Mouse (Mus musculus): ENCODE results near the gene Ddi2. TPM values are rescaled to one million over a fixed set of nuclear protein-coding genes. Genes with fewer than 3 reads are reported as not detected.

The Ddi2 gene
- polyA plus RNA-seq, 1 experiment, result 15.6 TPM

DNA sequence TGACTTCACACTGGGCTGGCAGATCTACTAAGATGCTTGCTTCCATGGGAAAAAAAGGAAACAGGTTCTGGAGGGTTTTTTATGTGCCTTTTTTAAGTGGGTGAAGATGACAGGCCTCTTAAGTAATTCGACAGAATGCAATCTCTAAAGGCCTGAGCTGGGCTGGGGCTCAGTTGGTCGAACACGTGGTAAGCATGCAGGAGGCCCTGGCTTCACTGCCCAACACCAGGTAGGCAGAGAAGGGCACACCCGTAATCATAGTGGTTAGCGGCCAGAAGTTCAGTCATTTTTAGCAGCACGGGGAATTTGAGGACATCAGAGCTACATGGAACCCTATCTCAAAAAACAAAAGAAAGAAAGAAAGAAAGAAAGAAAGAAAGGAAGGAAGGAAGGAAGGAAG lies 68.7 kb downstream of the Ddi2 start:
- no peak overlapping the region for H3K4me3 ChIP-seq (ENCODE audit: control insufficient read depth, insufficient read depth, low read length)
- no peaks in the 10 kb centered on the region for H3K27me3 ChIP-seq (ENCODE audit: control insufficient read depth, insufficient read depth, low read length)
- DNase-seq, result no peak
- no peak overlapping the region for H3K27ac ChIP-seq (ENCODE audit: control insufficient read depth, insufficient read depth, low read length)
- H3K36me3 ChIP-seq (ENCODE audit: control insufficient read depth, insufficient read depth, low read length), result no peaks in the 10 kb centered on the region
- WGBS, result 95% methylated on average over 6 of the region's 6 CpGs
- no peak for TF ChIP-seq CTCF (IDR thresholded peaks at IDR 0.05; ENCODE audit: borderline replicate concordance, control insufficient read depth, extremely low read depth, insufficient read depth, low read length, poor library complexity)
- TF ChIP-seq POLR2A (IDR thresholded peaks at IDR 0.05; ENCODE audit: control insufficient read depth, extremely low read depth, insufficient read depth, low read length, poor library complexity), result no peak
- H3K4me1 ChIP-seq (replicated peaks; ENCODE audit: control insufficient read depth, insufficient read depth, low read length), result no peaks in the 10 kb centered on the region; the same call in 1 of the 2 replicates

DNA sequence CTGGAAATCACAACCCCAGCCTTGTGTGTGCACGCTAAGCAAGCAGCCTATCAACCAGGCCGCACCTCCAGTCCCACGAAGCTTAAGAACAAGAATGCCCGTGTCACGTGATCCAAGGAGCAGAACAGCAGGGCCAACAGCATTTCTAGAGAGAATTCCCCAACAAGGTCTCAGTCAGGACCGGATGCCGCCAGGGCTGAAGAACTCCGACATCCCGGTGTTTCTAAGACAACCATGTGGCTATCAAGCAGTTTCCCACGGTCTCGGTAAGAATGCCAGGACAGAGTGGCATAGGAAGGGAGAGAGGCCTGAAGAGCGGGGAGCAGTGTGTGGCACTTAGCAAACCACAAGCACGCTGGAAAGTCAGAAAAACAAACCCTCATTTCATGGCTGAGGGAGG lies 69.4 kb downstream of the Ddi2 start:
- H3K27me3 ChIP-seq (ENCODE audit: control insufficient read depth, insufficient read depth, low read length), result no peaks in the 10 kb centered on the region
- no peak overlapping the region for H3K4me3 ChIP-seq (ENCODE audit: control insufficient read depth, insufficient read depth, low read length)
- no peak for DNase-seq
- H3K4me1 ChIP-seq (replicated peaks; ENCODE audit: control insufficient read depth, insufficient read depth, low read length), result no peaks in the 10 kb centered on the region; the same call in 1 of the 2 replicates
- WGBS, result 96% methylated on average over 13 of the region's 13 CpGs
- no peaks in the 10 kb centered on the region for H3K36me3 ChIP-seq (ENCODE audit: control insufficient read depth, insufficient read depth, low read length)
- TF ChIP-seq POLR2A (IDR thresholded peaks at IDR 0.05; ENCODE audit: control insufficient read depth, extremely low read depth, insufficient read depth, low read length, poor library complexity), result no peak
- no peak for TF ChIP-seq CTCF (IDR thresholded peaks at IDR 0.05; ENCODE audit: borderline replicate concordance, control insufficient read depth, extremely low read depth, insufficient read depth, low read length, poor library complexity)
- no peak overlapping the region for H3K27ac ChIP-seq (ENCODE audit: control insufficient read depth, insufficient read depth, low read length)

- no peaks in the 10 kb centered on the region; the same call in 1 of the 2 replicates for H3K4me1 ChIP-seq (replicated peaks; ENCODE audit: control insufficient read depth, insufficient read depth, low read length)
- H3K27ac ChIP-seq (ENCODE audit: control insufficient read depth, insufficient read depth, low read length), result no peak overlapping the region
- 37% methylated on average over 8 of the region's 8 CpGs for WGBS
- DNase-seq, result no peak
- H3K27me3 ChIP-seq (ENCODE audit: control insufficient read depth, insufficient read depth, low read length), result no peaks in the 10 kb centered on the region
- H3K4me3 ChIP-seq (ENCODE audit: control insufficient read depth, insufficient read depth, low read length), result no peak overlapping the region
- TF ChIP-seq CTCF (IDR thresholded peaks at IDR 0.05; ENCODE audit: borderline replicate concordance, control insufficient read depth, extremely low read depth, insufficient read depth, low read length, poor library complexity) (no peak), POLR2A (IDR thresholded peaks at IDR 0.05; ENCODE audit: control insufficient read depth, extremely low read depth, insufficient read depth, low read length, poor library complexity) (no peak)
- H3K36me3 ChIP-seq (ENCODE audit: control insufficient read depth, insufficient read depth, low read length), result no peaks in the 10 kb centered on the region
These were observed 70.2 kb downstream of the Ddi2 start for GRCm38 (mm10) chr4:141653044-141653443.

DNA sequence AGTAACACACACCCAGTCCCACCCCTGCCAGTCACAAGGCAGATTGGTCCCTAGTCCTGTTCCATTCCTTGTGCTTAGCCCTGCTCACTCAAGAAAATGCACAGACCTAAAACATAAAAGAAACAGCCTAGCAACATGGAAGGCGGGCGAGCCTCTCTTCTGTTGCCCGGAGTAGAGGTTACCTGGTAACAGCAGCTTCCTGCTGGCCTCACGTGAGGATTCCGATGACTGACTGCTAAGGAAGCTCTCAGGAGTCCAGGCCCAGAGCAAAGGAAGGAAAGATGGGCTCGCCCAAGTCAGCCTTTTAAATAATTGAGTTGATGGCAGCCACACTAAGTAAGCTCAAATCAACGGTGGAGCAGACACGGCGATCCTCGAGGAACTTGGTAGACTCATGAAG lies 71.3 kb downstream of the Ddi2 start:
- DNase-seq, result no peak
- 97% methylated on average over 10 of the region's 10 CpGs for WGBS
- no peaks in the 10 kb centered on the region; the same call in 1 of the 2 replicates for H3K4me1 ChIP-seq (replicated peaks; ENCODE audit: control insufficient read depth, insufficient read depth, low read length)
- no peak overlapping the region for H3K27ac ChIP-seq (ENCODE audit: control insufficient read depth, insufficient read depth, low read length)
- no peak overlapping the region for H3K4me3 ChIP-seq (ENCODE audit: control insufficient read depth, insufficient read depth, low read length)
- TF ChIP-seq POLR2A (IDR thresholded peaks at IDR 0.05; ENCODE audit: control insufficient read depth, extremely low read depth, insufficient read depth, low read length, poor library complexity), result no peak
- TF ChIP-seq CTCF (IDR thresholded peaks at IDR 0.05; ENCODE audit: borderline replicate concordance, control insufficient read depth, extremely low read depth, insufficient read depth, low read length, poor library complexity), result no peak
- H3K27me3 ChIP-seq (ENCODE audit: control insufficient read depth, insufficient read depth, low read length), result no peaks in the 10 kb centered on the region
- no peaks in the 10 kb centered on the region for H3K36me3 ChIP-seq (ENCODE audit: control insufficient read depth, insufficient read depth, low read length)

- no peaks in the 10 kb centered on the region for H3K27me3 ChIP-seq (ENCODE audit: control insufficient read depth, insufficient read depth, low read length)
- no peak for DNase-seq
- H3K4me3 ChIP-seq (ENCODE audit: control insufficient read depth, insufficient read depth, low read length), result no peak overlapping the region
- WGBS, result 95% methylated on average over 6 of the region's 6 CpGs
- TF ChIP-seq CTCF (IDR thresholded peaks at IDR 0.05; ENCODE audit: borderline replicate concordance, control insufficient read depth, extremely low read depth, insufficient read depth, low read length, poor library complexity) (no peak), POLR2A (IDR thresholded peaks at IDR 0.05; ENCODE audit: control insufficient read depth, extremely low read depth, insufficient read depth, low read length, poor library complexity) (no peak)
- H3K27ac ChIP-seq (ENCODE audit: control insufficient read depth, insufficient read depth, low read length), result no peak overlapping the region
- H3K4me1 ChIP-seq (replicated peaks; ENCODE audit: control insufficient read depth, insufficient read depth, low read length), result no peaks in the 10 kb centered on the region; the same call in 1 of the 2 replicates
- no peaks in the 10 kb centered on the region for H3K36me3 ChIP-seq (ENCODE audit: control insufficient read depth, insufficient read depth, low read length)
These were observed 71.9 kb downstream of the Ddi2 start for GRCm38 (mm10) chr4:141651286-141651685.

DNA sequence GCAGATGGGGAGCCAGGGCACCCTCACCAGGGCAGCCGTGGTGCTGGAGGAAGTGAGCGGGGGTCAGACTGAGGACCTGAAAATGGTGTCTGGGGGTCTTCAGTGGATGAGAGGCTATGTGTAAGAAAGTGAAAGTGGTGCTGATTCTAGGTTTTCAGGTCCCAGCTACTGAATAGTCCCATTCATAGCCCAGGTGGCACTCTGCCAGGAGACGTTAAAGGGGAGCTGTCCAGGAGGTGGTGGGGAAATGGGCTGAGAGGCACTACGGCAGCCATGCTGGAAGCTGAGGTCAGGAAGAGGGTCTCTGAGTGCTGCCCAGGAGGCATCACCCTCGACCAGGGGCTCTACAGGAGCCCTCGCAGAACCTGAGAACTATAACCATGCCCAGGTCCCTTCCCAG lies 74.0 kb downstream of the Ddi2 start:
- H3K27ac ChIP-seq (ENCODE audit: control insufficient read depth, insufficient read depth, low read length), result no peak overlapping the region
- WGBS, result 95% methylated on average over 6 of the region's 6 CpGs
- H3K36me3 ChIP-seq (ENCODE audit: control insufficient read depth, insufficient read depth, low read length), result no peaks in the 10 kb centered on the region
- DNase-seq, result no peak
- TF ChIP-seq CTCF (IDR thresholded peaks at IDR 0.05; ENCODE audit: borderline replicate concordance, control insufficient read depth, extremely low read depth, insufficient read depth, low read length, poor library complexity) (no peak), POLR2A (IDR thresholded peaks at IDR 0.05; ENCODE audit: control insufficient read depth, extremely low read depth, insufficient read depth, low read length, poor library complexity) (no peak)
- no peaks in the 10 kb centered on the region for H3K27me3 ChIP-seq (ENCODE audit: control insufficient read depth, insufficient read depth, low read length)
- no peaks in the 10 kb centered on the region; the same call in 1 of the 2 replicates for H3K4me1 ChIP-seq (replicated peaks; ENCODE audit: control insufficient read depth, insufficient read depth, low read length)
- no peak overlapping the region for H3K4me3 ChIP-seq (ENCODE audit: control insufficient read depth, insufficient read depth, low read length)

- no peaks in the 10 kb centered on the region for H3K27me3 ChIP-seq (ENCODE audit: control insufficient read depth, insufficient read depth, low read length)
- TF ChIP-seq POLR2A (IDR thresholded peaks at IDR 0.05; ENCODE audit: control insufficient read depth, extremely low read depth, insufficient read depth, low read length, poor library complexity) (no peak), CTCF (IDR thresholded peaks at IDR 0.05; ENCODE audit: borderline replicate concordance, control insufficient read depth, extremely low read depth, insufficient read depth, low read length, poor library complexity) (no peak)
- H3K4me3 ChIP-seq (ENCODE audit: control insufficient read depth, insufficient read depth, low read length), result no peak overlapping the region
- no peak overlapping the region for H3K27ac ChIP-seq (ENCODE audit: control insufficient read depth, insufficient read depth, low read length)
- no peak for DNase-seq
- no peaks in the 10 kb centered on the region for H3K4me1 ChIP-seq (replicated peaks; ENCODE audit: control insufficient read depth, insufficient read depth, low read length)
- no peaks in the 10 kb centered on the region for H3K36me3 ChIP-seq (ENCODE audit: control insufficient read depth, insufficient read depth, low read length)
- WGBS, result 93% methylated on average over 5 of the region's 5 CpGs
These were observed 75.0 kb downstream of the Ddi2 start for GRCm38 (mm10) chr4:141648262-141648661.
